Mouse (Mus musculus) kidney, embryonic 16.5 days (tissue): ENCODE measurements at regions not wholly inside any gene's neighbourhood (a gene's known extent, or its start where the extent isn't known, plus 50 kb on each side); places are given as distances from the start of the nearest gene placed in this dataset.

Experiments used
- ATAC-seq: fragments of 200-750 bp; cut with Nextera tagmentation; 2 replicates; pipeline ENCODE4 v1.8.0; 2017; ENCODE audit warnings: moderate TSS enrichment; ENCODE audit not compliant: low FRiP score, low TSS enrichment
- H3K27ac ChIP-seq: fragments of 300-500 bp; sonication (generic); 2 replicates; pipeline ENCODE4 v1.5.1; 2014; ENCODE audit warnings: low read length
- H3K27me3 ChIP-seq: fragments of 300-500 bp; sonication (generic); 2 replicates; pipeline ENCODE4 v1.6.1; 2014; ENCODE audit warnings: low read length, control low read depth, mixed read lengths; ENCODE audit not compliant: insufficient read depth
- H3K36me3 ChIP-seq: fragments of 300-500 bp; sonication (generic); 2 replicates; pipeline ENCODE4 v1.6.1; 2014; ENCODE audit warnings: low read length, control low read depth, mixed read lengths; ENCODE audit not compliant: insufficient read depth
- H3K4me1 ChIP-seq: fragments of 300-500 bp; sonication (generic); 2 replicates; pipeline ENCODE4 v1.6.1; 2014; ENCODE audit warnings: low read length, control low read depth, mixed read lengths; ENCODE audit not compliant: insufficient read depth
- H3K4me2 ChIP-seq: fragments of 300-500 bp; sonication (generic); replicated peaks from 2 replicates; pipeline ENCODE4 v1.6.1; 2014; ENCODE audit warnings: low read depth, low read length
- H3K4me3 ChIP-seq: fragments of 300-500 bp; sonication (generic); 2 replicates; pipeline ENCODE4 v1.5.1; 2014; ENCODE audit warnings: mild to moderate bottlenecking, low read length
- H3K9ac ChIP-seq: fragments of 300-500 bp; sonication (generic); replicated peaks from 2 replicates; pipeline ENCODE4 v1.6.1; 2014; ENCODE audit warnings: low read length
- H3K9me3 ChIP-seq: fragments of 300-500 bp; sonication (generic); 2 replicates; pipeline ENCODE4 v1.6.1; 2016; ENCODE audit warnings: low read length, control low read depth
- WGBS: fragments of 180-500 bp; shearing (Covaris S2); extraction: QIAGEN DNeasy Blood & Tissue Kit; methylation state at CpG from one replicate; pipeline ENCODE4 v1.1.7; 2014; 5-methylcytosine and 5-hydroxymethylcytosine counted together

- no peak for ATAC-seq
These were observed 402.1 kb downstream of the Sox9 start for GRCm38 (mm10) chr11:113184095-113184494.

GRCm38 (mm10) chr11:113187407-113187806, 405.4 kb downstream of the Sox9 start:
- H3K27me3 ChIP-seq: no peaks in the 10 kb centered on the region
- H3K9ac ChIP-seq: no peak overlapping the region
- H3K36me3 ChIP-seq: no peaks in the 10 kb centered on the region
- H3K9me3 ChIP-seq: no peaks in the 10 kb centered on the region
- H3K27ac ChIP-seq: no peak overlapping the region
- H3K4me2 ChIP-seq: no peak overlapping the region
- 81% methylated on average over 8 of the region's 8 CpGs for WGBS
- H3K4me3 ChIP-seq: no peak overlapping the region
- ATAC-seq: no peak
- H3K4me1 ChIP-seq: peaks cover 20% of the 10 kb centered on the region

More at GRCm38 (mm10) chr11:113184095-113184494, 402.1 kb downstream of the Sox9 start:
- Histone ChIP-seq H3K4me3 (no peak overlapping the region), H3K27me3 (no peaks in the 10 kb centered on the region), H3K9me3 (no peaks in the 10 kb centered on the region), H3K9ac (no peak overlapping the region), H3K4me1 (peaks cover 28% of the 10 kb centered on the region), H3K36me3 (no peaks in the 10 kb centered on the region), H3K4me2 (no peak overlapping the region), H3K27ac (no peak overlapping the region)
- 26% methylated on average over 9 of the region's 9 CpGs for WGBS

GRCm38 (mm10) chr11:113188263-113188920, 406.4 kb downstream of the Sox9 start:
- H3K27ac ChIP-seq: no peak overlapping the region
- no peak overlapping the region for H3K4me2 ChIP-seq
- WGBS: 61% methylated on average over 4 of the region's 4 CpGs
- H3K4me1 ChIP-seq: peaks cover 20% of the 10 kb centered on the region
- no peak for ATAC-seq
- H3K9me3 ChIP-seq: no peaks in the 10 kb centered on the region
- no peaks in the 10 kb centered on the region for H3K36me3 ChIP-seq
- H3K9ac ChIP-seq: no peak overlapping the region
- H3K4me3 ChIP-seq: no peak overlapping the region
- no peaks in the 10 kb centered on the region for H3K27me3 ChIP-seq

- Histone ChIP-seq H3K4me3 (no peak overlapping the region), H3K27ac (no peak overlapping the region), H3K9me3 (no peaks in the 10 kb centered on the region), H3K36me3 (no peaks in the 10 kb centered on the region), H3K4me2 (no peak overlapping the region), H3K9ac (no peak overlapping the region), H3K27me3 (no peaks in the 10 kb centered on the region), H3K4me1 (peaks cover 17% of the 10 kb centered on the region)
- ATAC-seq: no peak
- WGBS: 89% methylated on average over 6 of the region's 6 CpGs
These were observed 408.0 kb downstream of the Sox9 start for GRCm38 (mm10) chr11:113190006-113190405.

GRCm38 (mm10) chr11:113190520-113190919, 408.5 kb downstream of the Sox9 start:
- H3K36me3 ChIP-seq: no peaks in the 10 kb centered on the region
- no peak for ATAC-seq
- no peaks in the 10 kb centered on the region for H3K9me3 ChIP-seq
- H3K4me1 ChIP-seq: peaks cover 14% of the 10 kb centered on the region
- no peak overlapping the region for H3K27ac ChIP-seq
- H3K4me2 ChIP-seq: no peak overlapping the region
- 73% methylated on average over 4 of the region's 4 CpGs for WGBS
- no peaks in the 10 kb centered on the region for H3K27me3 ChIP-seq
- no peak overlapping the region for H3K9ac ChIP-seq
- no peak overlapping the region for H3K4me3 ChIP-seq

- WGBS: 93% methylated on average over 7 of the region's 7 CpGs
- ATAC-seq: no peak
- Histone ChIP-seq H3K9me3 (no peaks in the 10 kb centered on the region), H3K4me1 (peaks cover 14% of the 10 kb centered on the region), H3K36me3 (no peaks in the 10 kb centered on the region), H3K27ac (no peak overlapping the region), H3K27me3 (no peaks in the 10 kb centered on the region), H3K9ac (no peak overlapping the region), H3K4me3 (no peak overlapping the region), H3K4me2 (no peak overlapping the region)
These were observed 409.0 kb downstream of the Sox9 start for GRCm38 (mm10) chr11:113191006-113191405.

- Histone ChIP-seq H3K27ac (no peak overlapping the region), H3K27me3 (no peaks in the 10 kb centered on the region), H3K36me3 (no peaks in the 10 kb centered on the region), H3K9ac (no peak overlapping the region), H3K4me1 (peaks cover 14% of the 10 kb centered on the region), H3K9me3 (no peaks in the 10 kb centered on the region), H3K4me2 (no peak overlapping the region), H3K4me3 (no peak overlapping the region)
- WGBS: 53% methylated on average over 22 of the region's 22 CpGs
- no peak for ATAC-seq
These were observed 410.2 kb downstream of the Sox9 start for GRCm38 (mm10) chr11:113192086-113192856.

GRCm38 (mm10) chr11:113194144-113194827, 412.3 kb downstream of the Sox9 start:
- Histone ChIP-seq H3K36me3 (no peaks in the 10 kb centered on the region), H3K27ac (no peak overlapping the region), H3K4me2 (no peak overlapping the region), H3K27me3 (no peaks in the 10 kb centered on the region), H3K4me3 (no peak overlapping the region), H3K9me3 (no peaks in the 10 kb centered on the region), H3K4me1 (peaks cover 24% of the 10 kb centered on the region), H3K9ac (no peak overlapping the region)
- WGBS: 51% methylated on average over 15 of the region's 15 CpGs
- no peak for ATAC-seq
